Mouse (Mus musculus) ES-E14 (cell line): ENCODE data around the gene Dus1l. TPM values are rescaled to one million over a fixed set of nuclear protein-coding genes. Genes with fewer than 3 reads are reported as not detected.

Experiments
- DNase-seq: peaks from one replicate; pipeline ENCODE4 v3.0.0-alpha.2; 2013; ENCODE audit warnings: low read depth, low spot score
- H3K27ac ChIP-seq: 2 replicates; pipeline ENCODE4 v1.5.1; 2012; ENCODE audit warnings: low read depth, mild to moderate bottlenecking, low read length, moderate library complexity, mixed read lengths; ENCODE audit not compliant: poor library complexity, insufficient read depth, severe bottlenecking
- H3K36me3 ChIP-seq: 2 replicates; pipeline ENCODE4 v1.6.1; 2012; ENCODE audit warnings: mild to moderate bottlenecking, low read length, moderate library complexity, mixed read lengths; ENCODE audit not compliant: control insufficient read depth, poor library complexity, insufficient read depth, severe bottlenecking
- H3K4me1 ChIP-seq, 2 experiments: fragments of 150-350 bp in 1 of 2; sonication (generic) in 1 of 2; 2 replicates each; pipeline ENCODE4 v1.6.1; 2012; ENCODE audit warnings: low read length in 2 of 2, mild to moderate bottlenecking in 1 of 2, mixed read lengths in 1 of 2; ENCODE audit not compliant: control insufficient read depth in 2 of 2, insufficient read depth in 2 of 2, poor library complexity in 1 of 2
- H3K4me3 ChIP-seq, 2 experiments: fragments of 150-350 bp in 1 of 2; sonication (generic) in 1 of 2; 2 replicates each; pipeline ENCODE4 v1.5.1; 2012; ENCODE audit warnings: low read length in 2 of 2, low read depth in 1 of 2, mild to moderate bottlenecking in 1 of 2, mixed read lengths in 1 of 2; ENCODE audit not compliant: insufficient read depth in 1 of 2, poor library complexity in 1 of 2, severe bottlenecking in 1 of 2
- H3K9ac ChIP-seq: 2 replicates; pipeline ENCODE4 v1.6.1; 2012; ENCODE audit warnings: low read depth, mild to moderate bottlenecking, low read length, mixed read lengths; ENCODE audit not compliant: poor library complexity, insufficient read depth, severe bottlenecking
- H3K9me3 ChIP-seq: fragments of 150-350 bp; sonication (generic); 2 replicates; pipeline ENCODE4 v1.6.1; 2012; ENCODE audit warnings: low read depth, mild to moderate bottlenecking, low read length; ENCODE audit not compliant: control insufficient read depth, insufficient read depth
- CHD2 ChIP-seq: IDR thresholded peaks from 2 replicates; pipeline ENCODE4 v1.6.1; 2014; ENCODE audit warnings: mild to moderate bottlenecking, low read depth, low read length, inconsistent platforms
- HCFC1 ChIP-seq: IDR thresholded peaks from 2 replicates; pipeline ENCODE4 v1.6.1; 2012; ENCODE audit warnings: low read length, inconsistent platforms, borderline replicate concordance; ENCODE audit not compliant: insufficient read depth
- MAFK ChIP-seq: IDR thresholded peaks from 2 replicates; pipeline ENCODE4 v1.6.1; 2014; ENCODE audit warnings: mild to moderate bottlenecking, low read depth, low read length, inconsistent platforms; ENCODE audit not compliant: insufficient read depth
- ZC3H11A ChIP-seq: IDR thresholded peaks from 2 replicates; pipeline ENCODE4 v1.6.1; 2012; ENCODE audit warnings: low read depth, mild to moderate bottlenecking, inconsistent platforms, low read length, borderline replicate concordance
- ZNF384 ChIP-seq: IDR thresholded peaks from 2 replicates; pipeline ENCODE4 v1.6.1; 2012; ENCODE audit warnings: low read depth, low read length, inconsistent platforms
- in situ Hi-C, 2 experiments: fragments of 600-800 bp; cut with MboI; formaldehyde crosslinking; loops; one replicate each; pipeline ENCODE4 v1.15.1; 2025; ENCODE audit warnings: low sequenced_read_pairs in 2 of 2, inconsistent platforms in 1 of 2; ENCODE audit not compliant: unreplicated experiment in 2 of 2
- total RNA-seq: library from RNA; depleted of rRNA; stranded (reverse); fragments of 300-350 nt; gene quantifications from 2 replicates; pipeline ENCODE4 v1.2.3, GENCODE M21; 2012

The Dus1l gene
- total RNA-seq, 1 experiment, result 101 TPM

DNA sequence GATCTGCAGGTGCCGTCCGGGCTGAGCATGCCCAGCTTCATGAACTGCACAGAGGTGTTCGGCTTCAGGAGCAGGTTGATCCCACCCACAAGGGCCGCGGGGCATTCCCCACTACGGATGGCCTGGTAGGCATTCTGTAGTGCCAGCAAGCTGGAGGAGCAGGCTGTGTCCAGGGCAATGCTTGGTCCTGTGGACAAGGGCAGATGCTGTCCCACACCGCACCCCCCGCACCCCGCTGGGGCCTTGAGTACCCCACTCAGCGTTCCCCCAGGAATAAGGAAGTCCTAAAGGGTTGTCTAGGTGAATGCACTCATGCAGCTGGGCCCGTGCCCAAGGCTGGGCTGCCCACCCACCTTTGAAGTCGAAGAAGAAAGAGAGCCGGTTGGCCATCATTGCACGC lies 24.3 kb upstream of the Dus1l start:
- in situ Hi-C loops, result no loop called here
- TF ChIP-seq ZNF384 (no peak), ZC3H11A (no peak), MAFK (no peak), HCFC1 (no peak), CHD2 (no peak)
- Histone ChIP-seq H3K27ac (no peak overlapping the region), H3K4me1 (peaks cover 4 to 18% of the 10 kb centered on the region in 2 experiments; a peak in 3 of 4 replicates), H3K36me3 (peaks cover 69% of the 10 kb centered on the region), H3K4me3 (no peak overlapping the region), H3K9ac (no peak overlapping the region), H3K9me3 (no peaks in the 10 kb centered on the region)
- no peak for DNase-seq

DNA sequence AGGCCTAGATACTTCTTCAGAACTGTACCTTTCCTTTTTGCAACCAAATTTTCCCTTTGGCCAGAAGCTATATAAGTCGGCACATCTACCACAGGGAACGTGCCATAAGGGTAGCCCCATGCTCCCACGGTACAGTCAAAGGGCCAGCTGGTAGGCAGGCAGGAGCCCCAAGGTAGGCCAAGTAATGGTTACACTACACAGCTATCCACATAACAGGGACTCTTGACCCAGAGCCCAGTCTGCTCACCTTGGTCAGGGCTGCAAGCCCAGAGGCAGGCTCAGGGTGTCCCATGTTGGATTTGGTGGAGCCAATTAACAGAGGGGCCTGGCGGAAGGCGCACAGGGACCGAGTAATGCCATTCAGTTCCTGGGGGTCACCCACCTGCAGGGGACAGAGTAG lies 23.4 kb upstream of the Dus1l start:
- H3K4me3 ChIP-seq, result no peak overlapping the region
- H3K27ac ChIP-seq, result no peak overlapping the region
- DNase-seq, result no peak
- no peak for TF ChIP-seq CHD2
- no peak for TF ChIP-seq HCFC1
- no peak for TF ChIP-seq ZNF384
- TF ChIP-seq MAFK, result no peak
- TF ChIP-seq ZC3H11A, result no peak
- peaks cover 0 to 14% of the 10 kb centered on the region in 2 experiments; a peak in 2 of 4 replicates for H3K4me1 ChIP-seq
- H3K36me3 ChIP-seq, result peaks cover 79% of the 10 kb centered on the region
- H3K9me3 ChIP-seq, result no peaks in the 10 kb centered on the region
- H3K9ac ChIP-seq, result no peak overlapping the region
- in situ Hi-C loops, result no loop called here

DNA sequence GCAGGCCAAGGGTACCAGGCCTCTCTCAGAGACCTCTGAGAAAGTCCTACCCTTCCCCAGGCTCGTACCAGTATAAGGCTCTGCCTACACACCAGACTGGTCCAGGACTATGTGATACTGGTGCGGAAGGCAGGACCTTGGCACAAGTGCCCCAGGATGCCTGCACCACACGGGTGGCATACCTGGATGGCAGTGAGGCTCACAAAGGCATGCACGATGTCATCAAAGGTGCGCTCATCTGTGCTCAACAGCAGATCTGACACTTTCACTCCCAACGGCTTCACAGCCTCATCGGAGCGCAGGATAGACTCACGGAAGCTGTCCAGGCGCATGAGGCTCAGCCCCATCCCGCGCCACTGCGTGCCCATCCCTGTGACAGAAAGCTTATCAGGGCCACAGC lies 22.0 kb upstream of the Dus1l start:
- no peak overlapping the region for H3K9ac ChIP-seq
- no peak for TF ChIP-seq ZNF384
- TF ChIP-seq ZC3H11A, result no peak
- no peak overlapping the region for H3K4me3 ChIP-seq
- no peak for DNase-seq
- no peaks in the 10 kb centered on the region for H3K9me3 ChIP-seq
- in situ Hi-C loops, result no loop called here
- peaks cover 0 to 14% of the 10 kb centered on the region in 2 experiments; a peak in 2 of 4 replicates for H3K4me1 ChIP-seq
- H3K36me3 ChIP-seq, result peaks cover 92% of the 10 kb centered on the region
- no peak overlapping the region for H3K27ac ChIP-seq

DNA sequence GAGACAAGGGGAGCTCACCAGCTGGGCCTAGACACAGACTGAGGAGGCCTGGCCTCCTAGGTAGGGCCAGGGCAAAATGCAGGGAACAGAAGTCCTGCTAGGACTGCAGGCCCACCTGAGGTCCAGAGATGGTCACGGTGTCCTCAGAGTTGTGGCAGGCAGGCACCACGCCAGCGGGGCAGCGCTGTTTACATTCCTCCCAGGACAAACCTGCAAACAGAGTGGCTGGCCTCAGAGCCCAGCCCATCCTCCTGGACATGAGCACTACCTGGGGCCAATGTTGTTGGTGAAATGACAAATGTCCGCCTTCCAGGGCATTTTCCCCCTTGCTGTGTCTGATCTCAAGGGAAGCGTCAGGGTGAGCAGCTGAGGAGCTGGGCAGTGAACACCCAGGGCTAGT lies 21.2 kb upstream of the Dus1l start:
- peaks cover 98% of the 10 kb centered on the region for H3K36me3 ChIP-seq
- no peak overlapping the region for H3K4me3 ChIP-seq
- in situ Hi-C loops, result no loop called here
- H3K9ac ChIP-seq, result no peak overlapping the region
- peaks cover 0 to 10% of the 10 kb centered on the region in 2 experiments; a peak in 2 of 4 replicates for H3K4me1 ChIP-seq
- DNase-seq, result no peak
- H3K9me3 ChIP-seq, result no peaks in the 10 kb centered on the region
- H3K27ac ChIP-seq, result no peak overlapping the region
- TF ChIP-seq CHD2 (no peak), HCFC1 (no peak), ZC3H11A (no peak), MAFK (no peak), ZNF384 (no peak)

DNA sequence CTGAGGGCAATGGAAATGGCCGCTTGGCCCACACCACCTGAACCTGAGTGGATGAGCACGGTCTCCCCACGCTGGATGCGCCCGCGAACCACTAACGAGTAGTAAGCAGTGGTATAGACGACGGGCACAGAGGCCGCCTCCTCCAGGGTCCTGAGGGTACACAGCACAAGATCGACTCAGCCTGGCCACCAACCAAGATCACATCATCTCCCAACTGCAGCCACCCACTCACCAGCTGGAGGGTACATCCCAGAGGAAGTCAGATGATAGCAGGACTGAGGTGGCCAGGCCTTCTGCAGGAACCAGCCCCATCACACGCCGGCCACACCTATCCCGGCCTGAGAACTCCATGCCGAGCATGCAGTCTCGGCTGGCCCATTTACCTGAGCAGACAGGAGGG lies 15.9 kb upstream of the Dus1l start:
- no peak for TF ChIP-seq CHD2
- TF ChIP-seq MAFK, result no peak
- no peak for TF ChIP-seq ZNF384
- no peak for TF ChIP-seq ZC3H11A
- Histone ChIP-seq H3K9ac (no peak overlapping the region), H3K4me3 (no peak overlapping the region), H3K27ac (no peak overlapping the region), H3K9me3 (no peaks in the 10 kb centered on the region), H3K4me1 (peaks cover 0 to 5% of the 10 kb centered on the region in 2 experiments; a peak in 1 of 4 replicates), H3K36me3 (peaks cover 100% of the 10 kb centered on the region)
- no peak for DNase-seq
- in situ Hi-C loops, result no loop called here
